In the genomic region with DNA sequence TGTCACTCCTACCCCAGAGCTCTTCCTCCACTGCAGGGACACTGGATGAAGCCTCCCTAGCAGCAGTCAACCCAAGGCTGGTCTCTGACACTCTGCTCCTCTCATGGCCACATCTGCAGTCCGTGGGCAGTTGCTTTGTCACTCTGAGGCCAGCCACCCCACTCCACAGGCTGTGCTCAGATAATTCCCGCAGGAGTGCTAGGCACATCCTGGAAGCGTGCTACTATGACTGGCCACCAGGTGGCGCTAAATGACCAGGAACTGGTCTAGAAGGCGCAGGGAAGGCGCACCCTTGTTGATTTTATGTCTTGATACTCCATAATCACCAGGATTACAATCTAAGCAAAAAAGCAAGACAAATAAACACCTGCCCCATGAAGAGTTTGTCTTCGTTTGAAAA, we compare ENCODE assay signal across 8 mouse cellular contexts.
DNase-seq lines count a peak whose midpoint lies in the region; ATAC-seq and TF ChIP-seq lines count a peak whose summit lies in the region.

No protein-coding gene starts in this region.

- no peak overlapping the region for H3K4me3 ChIP-seq in midbrain, embryonic 13.5 days (replicated peaks)
- H3K4me3 ChIP-seq in spleen, adult 2 months (ENCODE audit: extremely low read depth, insufficient read depth, insufficient read length) = no peak overlapping the region

- peaks cover 57% of the 10 kb centered on the region for H3K27me3 ChIP-seq in midbrain, embryonic 13.5 days
- no peaks in the 10 kb centered on the region for H3K27me3 ChIP-seq in spleen, adult 2 months (ENCODE audit: control insufficient read depth, insufficient read depth, low read length)

- H3K9ac ChIP-seq in midbrain, embryonic 13.5 days (replicated peaks) = no peak overlapping the region

- H3K36me3 ChIP-seq in midbrain, embryonic 13.5 days = no peaks in the 10 kb centered on the region
- no peaks in the 10 kb centered on the region for H3K36me3 ChIP-seq in spleen, adult 2 months (ENCODE audit: control insufficient read depth, insufficient read depth, low read length)

- no peak overlapping the region for H3K4me2 ChIP-seq in midbrain, embryonic 13.5 days (replicated peaks)

- no peak for TF ChIP-seq POLR2A in spleen, adult 2 months (IDR thresholded peaks at IDR 0.05; ENCODE audit: low read depth, low read length)

- 3% methylated on average over 7 of the region's 7 CpGs for WGBS in midbrain, embryonic 13.5 days
- 6% methylated on average over 7 of the region's 7 CpGs for WGBS in spleen, adult 2 months

- no peaks in the 10 kb centered on the region for H3K9me3 ChIP-seq in midbrain, embryonic 13.5 days

- TF ChIP-seq CTCF in spleen, adult 2 months (IDR thresholded peaks at IDR 0.05; ENCODE audit: extremely low read depth, insufficient read depth, insufficient read length, insufficient replicate concordance) = peak; percentile 63; the same call in 1 of the 2 replicates

- no peak overlapping the region for H3K27ac ChIP-seq in midbrain, embryonic 13.5 days
- H3K27ac ChIP-seq in spleen, adult 2 months (ENCODE audit: insufficient read depth, low read length) = no peak overlapping the region

- H3K4me1 ChIP-seq in midbrain, embryonic 13.5 days (replicated peaks) = peaks cover 31% of the 10 kb centered on the region
- no peaks in the 10 kb centered on the region for H3K4me1 ChIP-seq in spleen, adult 2 months (ENCODE audit: control insufficient read depth, insufficient read depth, insufficient read length)

- no peak for ATAC-seq in CD4-positive, CD25-positive, alpha-beta regulatory T cell, adult 4 months
- peak; percentile 70 for ATAC-seq in midbrain, embryonic 13.5 days

- peak; percentile 69 for DNase-seq in CD4-positive, CD25-positive, alpha-beta regulatory T cell, adult 2 months (ENCODE audit: low read depth, low spot score)
- peak; percentile 96 to 98 for DNase-seq in cerebellum, postnatal 10 days
- DNase-seq in frontal cortex, adult 2 months (ENCODE audit: extremely low spot score in 1 of 2, low spot score in 1 of 2) = peak; percentile 66 to 96
- DNase-seq in induced T-regulatory cell, adult 2 months (ENCODE audit: low read depth) = peak; percentile 71
- DNase-seq in left cerebral cortex, adult 8-10 months (ENCODE audit: low spot score in 2 of 2) = peak; percentile 61 to 92
- DNase-seq in spleen, adult 2 months (ENCODE audit: low read depth in 1 of 2, low spot score in 2 of 2) = peak in 1 of 2 experiments; percentile 44
